Mouse (Mus musculus) right cerebral cortex, postnatal 14 days (tissue): ENCODE measurements around the gene Tcf23.

Experiments used
- DNase-seq: peaks from one replicate; pipeline ENCODE4 v3.0.0; 2022

The Tcf23 gene

GRCm38 (mm10) chr5:30968416-30968815 lies at the start of gene Tcf23:
Tcf23 (plus strand) TSS chr5:30968662.
- no peak for DNase-seq

GRCm38 (mm10) chr5:30918691-30919090 lies 49.8 kb upstream of the Tcf23 start:
- DNase-seq = no peak

GRCm38 (mm10) chr5:30919831-30920614 lies 48.4 kb upstream of the Tcf23 start:
- no peak for DNase-seq

- no peak for DNase-seq
Observed at GRCm38 (mm10) chr5:30920621-30921020, 47.8 kb upstream of the Tcf23 start.

- DNase-seq = peak; percentile 94
Observed at GRCm38 (mm10) chr5:30921256-30922033, 47.0 kb upstream of the Tcf23 start, which contains the start of gene Khk. Khk (plus strand) TSS chr5:30921431.

GRCm38 (mm10) chr5:30922581-30923041 lies 45.9 kb upstream of the Tcf23 start:
- DNase-seq = no peak

GRCm38 (mm10) chr5:30923119-30923518 lies 45.3 kb upstream of the Tcf23 start:
- no peak for DNase-seq

GRCm38 (mm10) chr5:30924614-30925013 lies 43.8 kb upstream of the Tcf23 start:
- DNase-seq = no peak

- DNase-seq = no peak
Observed at GRCm38 (mm10) chr5:30925217-30925616, 43.2 kb upstream of the Tcf23 start.

GRCm38 (mm10) chr5:30926073-30926472 lies 42.4 kb upstream of the Tcf23 start:
- no peak for DNase-seq

- DNase-seq = peak; percentile 46
Observed at GRCm38 (mm10) chr5:30927945-30928529, 40.4 kb upstream of the Tcf23 start.

GRCm38 (mm10) chr5:30930121-30930520 lies 38.3 kb upstream of the Tcf23 start:
- DNase-seq = peak; percentile 86

GRCm38 (mm10) chr5:30930846-30931245 lies 37.6 kb upstream of the Tcf23 start:
- no peak for DNase-seq

- DNase-seq = no peak
Observed at GRCm38 (mm10) chr5:30931378-30931777, 37.1 kb upstream of the Tcf23 start.

- DNase-seq = no peak
Observed at GRCm38 (mm10) chr5:30933705-30934104, 34.8 kb upstream of the Tcf23 start.

GRCm38 (mm10) chr5:30934725-30935461 lies 33.6 kb upstream of the Tcf23 start:
- no peak for DNase-seq

- no peak for DNase-seq
Observed at GRCm38 (mm10) chr5:30943004-30943403, 25.5 kb upstream of the Tcf23 start.

- no peak for DNase-seq
Observed at GRCm38 (mm10) chr5:30944344-30944743, 24.1 kb upstream of the Tcf23 start.

GRCm38 (mm10) chr5:30944956-30945781 lies 23.3 kb upstream of the Tcf23 start, which contains the start of gene Cgref1:
Cgref1 (minus strand) TSS chr5:30945591.
- DNase-seq = peak; percentile 76

- no peak for DNase-seq
Observed at GRCm38 (mm10) chr5:30948620-30949019, 19.8 kb upstream of the Tcf23 start.

GRCm38 (mm10) chr5:30949654-30950326 lies 18.7 kb upstream of the Tcf23 start:
- peak; percentile 95 for DNase-seq
